Mouse (Mus musculus) retina, embryonic 14.5 days (tissue): ENCODE measurements at regions not wholly inside any gene's neighbourhood (a gene's known extent, or its start where the extent isn't known, plus 50 kb on each side); places are given as distances from the start of the nearest gene placed in this dataset.

Source experiments
- DNase-seq: peaks from one replicate; pipeline ENCODE4 v3.0.0-alpha.2; 2015; ENCODE audit warnings: low spot score

DNA sequence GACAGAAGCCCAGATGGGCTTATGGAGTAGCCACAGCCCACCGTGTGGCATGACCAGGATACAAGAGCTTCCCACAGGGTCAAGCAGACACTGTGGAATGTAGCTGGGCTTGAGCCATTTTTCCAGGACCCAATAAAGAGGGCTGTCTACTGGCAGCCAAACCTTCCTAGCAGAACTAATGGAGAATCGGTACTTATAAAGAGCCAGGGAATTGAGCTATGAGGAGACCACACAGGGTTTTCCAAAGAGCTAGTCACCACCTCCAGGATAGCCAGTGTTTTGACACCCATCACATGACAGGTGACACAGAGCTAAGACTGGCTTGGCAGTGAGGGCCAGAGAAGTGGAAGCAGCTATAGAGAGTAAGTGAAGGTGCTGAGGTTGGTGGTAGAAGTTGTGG is 149.9 kb downstream of the Map2k4 start:
- DNase-seq: no peak

- no peak for DNase-seq
Observed at GRCm38 (mm10) chr11:65637206-65637605, 150.9 kb downstream of the Map2k4 start.

DNA sequence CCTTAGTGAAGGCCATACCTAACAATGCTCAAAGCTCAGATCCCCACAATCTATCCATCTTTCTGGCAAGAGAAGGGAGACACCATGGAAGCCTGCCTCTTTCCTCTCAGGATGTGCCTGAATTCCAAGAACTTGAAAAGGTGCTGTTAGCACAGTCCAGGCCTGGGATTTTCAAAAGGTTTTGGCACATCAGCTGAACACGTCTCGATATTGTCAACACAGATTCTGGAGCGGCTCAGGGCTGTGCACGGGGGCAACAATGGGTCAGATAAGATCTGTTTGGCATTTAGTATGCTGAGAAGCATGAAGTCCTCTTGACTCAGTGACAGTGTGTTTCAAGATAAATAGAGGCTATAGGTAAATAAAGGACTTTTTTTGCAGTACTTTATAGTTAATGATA is 152.8 kb downstream of the Map2k4 start:
- no peak for DNase-seq

DNA sequence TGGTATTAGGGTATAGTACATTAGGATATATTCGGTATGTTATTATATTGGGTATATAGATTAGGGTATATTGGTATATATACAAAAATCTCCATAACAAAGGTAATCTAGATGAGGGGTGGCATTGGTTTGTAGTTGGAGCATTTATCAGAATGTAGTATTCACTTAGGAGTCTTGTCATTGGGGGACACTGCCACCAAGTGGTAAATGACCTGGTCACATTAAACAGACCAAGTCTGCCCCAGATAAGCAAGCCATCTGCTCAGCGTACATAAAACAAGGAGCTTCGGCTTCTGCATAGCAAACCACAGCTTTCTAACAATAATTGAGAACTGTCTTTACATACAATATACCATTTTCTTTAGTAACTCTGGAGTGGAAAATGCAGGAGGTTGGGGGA is 156.9 kb downstream of the Map2k4 start:
- peak; percentile 69 for DNase-seq

DNA sequence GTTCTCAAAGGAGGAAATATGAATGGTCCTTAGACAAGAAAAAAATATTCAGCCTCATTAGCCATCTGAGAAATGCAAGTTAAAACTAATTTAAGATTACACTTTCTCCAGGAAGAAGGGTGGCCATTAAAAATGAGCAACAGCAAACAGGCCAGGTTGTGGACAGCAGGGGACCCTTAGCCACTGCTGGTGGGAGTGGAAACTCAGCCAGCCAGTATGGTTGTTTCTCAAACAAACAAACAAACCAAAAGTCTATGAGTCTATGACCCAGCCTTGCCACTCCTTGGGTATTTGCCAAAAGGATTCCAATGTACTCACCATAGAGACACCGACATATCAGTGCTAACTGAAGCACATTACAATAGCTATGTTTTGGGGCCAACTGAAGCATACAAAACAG is 157.7 kb downstream of the Map2k4 start:
- no peak for DNase-seq

DNA sequence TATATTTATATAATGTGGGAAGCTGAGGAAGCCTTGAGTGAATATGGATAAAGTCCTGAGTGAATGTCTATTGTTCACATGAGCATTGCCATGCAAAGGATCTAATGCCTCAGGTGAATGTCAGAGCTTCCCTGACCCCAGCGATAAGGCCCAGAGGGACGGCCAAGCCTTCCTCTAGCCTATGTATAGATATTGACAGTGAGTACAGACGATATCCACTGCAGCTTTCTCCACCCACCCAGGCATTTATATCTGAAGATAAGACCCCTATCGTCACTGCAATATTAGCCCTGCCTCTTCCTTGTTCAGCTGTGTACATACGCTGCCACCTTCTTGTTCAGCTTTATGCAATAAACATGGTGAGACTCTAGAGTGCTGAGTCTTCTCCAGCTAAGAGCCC is 158.8 kb downstream of the Map2k4 start:
- no peak for DNase-seq

- no peak for DNase-seq
Observed at GRCm38 (mm10) chr11:65618976-65619375, 169.1 kb downstream of the Map2k4 start.

GRCm38 (mm10) chr11:65610536-65610935 is 177.6 kb downstream of the Map2k4 start:
- no peak for DNase-seq

DNA sequence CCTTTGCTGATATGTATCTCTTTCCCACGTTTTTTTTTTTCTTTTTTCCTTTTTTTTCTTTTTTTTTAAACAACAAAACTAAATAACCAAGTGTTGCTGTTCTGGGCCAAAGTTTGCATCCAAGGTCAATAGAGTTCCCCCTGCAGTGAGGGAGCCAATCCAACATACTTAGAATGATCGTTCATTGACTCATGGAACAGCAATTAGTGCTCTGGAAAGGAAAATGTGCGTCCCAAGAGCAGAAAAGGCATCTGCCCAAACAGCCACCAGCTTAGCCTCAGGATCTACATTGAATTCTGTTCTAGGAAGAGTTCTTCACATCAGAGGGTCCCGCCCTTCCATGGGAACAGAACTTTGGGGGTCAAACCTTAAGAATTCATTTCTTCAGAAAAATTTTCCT is 179.0 kb downstream of the Map2k4 start:
- DNase-seq: no peak

GRCm38 (mm10) chr11:65597298-65598076 is 190.6 kb downstream of the Map2k4 start:
- no peak for DNase-seq

DNA sequence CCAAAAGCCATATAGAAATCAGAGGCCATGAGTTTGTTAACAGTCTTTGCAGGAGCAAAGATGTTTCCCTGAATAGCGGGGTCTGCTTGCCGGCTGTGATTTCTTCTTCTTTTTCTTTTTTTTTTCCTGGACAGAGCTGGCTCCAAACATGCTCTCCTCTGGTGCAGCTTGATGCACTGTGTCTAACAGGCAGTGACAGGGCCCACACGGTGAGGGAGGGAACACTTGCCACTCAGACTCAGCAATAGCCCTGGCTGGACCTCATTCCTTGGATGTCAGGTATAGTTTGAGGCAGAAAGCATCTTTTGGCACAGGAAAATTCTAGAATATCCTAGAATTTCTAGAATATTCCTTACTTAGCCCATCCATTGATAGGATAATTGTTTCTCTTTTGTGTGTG is 199.6 kb downstream of the Map2k4 start:
- DNase-seq: no peak

DNA sequence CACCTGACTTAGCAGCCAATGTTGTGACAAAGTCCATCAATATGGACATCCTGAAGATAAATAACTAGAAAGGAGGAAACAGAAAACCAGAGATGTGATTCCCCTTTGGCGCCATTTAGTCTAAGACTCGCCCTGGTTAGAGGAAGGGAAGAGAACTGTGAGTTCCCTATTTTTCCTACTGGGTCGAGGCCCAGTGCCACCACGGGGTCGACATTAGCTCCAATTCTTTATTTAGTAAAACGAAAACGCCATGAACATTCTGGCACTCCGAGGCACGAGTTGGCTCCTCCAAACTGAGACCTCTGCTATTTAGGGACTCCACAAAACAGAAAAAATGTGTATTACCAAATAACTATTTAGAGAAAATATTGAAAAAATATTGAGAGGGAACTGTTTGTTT is 220.3 kb downstream of the Map2k4 start:
- no peak for DNase-seq

GRCm38 (mm10) chr11:65558236-65558635 is 229.9 kb downstream of the Map2k4 start:
- DNase-seq: no peak

DNA sequence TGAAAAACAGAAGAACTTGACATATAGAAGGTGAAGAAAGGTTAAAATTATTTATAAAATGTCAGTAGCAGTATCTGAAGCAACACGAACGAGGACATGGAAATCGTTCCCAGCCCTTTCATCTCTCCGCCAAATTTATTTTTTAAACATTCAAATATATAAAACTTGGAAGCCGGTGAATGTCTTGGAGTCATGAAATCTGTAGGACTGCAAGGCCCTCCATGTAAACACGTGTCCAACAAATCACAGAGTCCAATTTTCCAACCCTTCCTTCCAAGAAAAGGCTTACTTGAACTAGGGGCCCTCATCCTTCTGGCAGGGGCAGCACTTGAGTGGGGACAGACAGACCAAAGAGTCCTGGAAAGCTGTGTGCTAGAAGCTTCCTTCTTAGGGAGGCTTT is 237.0 kb downstream of the Map2k4 start:
- DNase-seq: no peak

- no peak for DNase-seq
Observed at GRCm38 (mm10) chr11:65544281-65544680, 243.8 kb downstream of the Map2k4 start.

DNA sequence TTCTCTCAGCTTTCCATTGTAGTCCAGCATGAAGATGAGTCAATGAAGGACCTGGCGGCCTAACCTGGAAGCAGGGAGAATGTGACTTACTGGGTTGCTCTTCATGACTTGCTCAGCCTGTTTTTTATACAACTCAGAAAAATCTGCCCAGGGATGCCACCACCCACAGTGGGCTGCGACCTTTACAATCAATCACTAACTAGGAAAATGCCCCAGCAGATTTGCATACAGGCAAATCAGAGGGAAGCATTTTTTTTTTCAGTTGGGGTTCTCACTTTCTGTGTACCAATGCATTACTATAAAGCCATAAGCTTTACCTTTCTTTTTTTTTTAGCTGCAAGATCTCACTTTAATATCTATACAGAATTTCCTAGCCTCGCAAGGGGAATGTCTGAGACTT is 244.5 kb downstream of the Map2k4 start:
- no peak for DNase-seq

GRCm38 (mm10) chr11:65537046-65537630 is 251.0 kb downstream of the Map2k4 start:
- no peak for DNase-seq

- no peak for DNase-seq
Observed at GRCm38 (mm10) chr11:65535726-65536442, 252.2 kb downstream of the Map2k4 start.

GRCm38 (mm10) chr11:65530744-65531143 is 257.4 kb downstream of the Map2k4 start:
- no peak for DNase-seq

- DNase-seq: no peak
Observed at GRCm38 (mm10) chr11:65505106-65505865, 235.5 kb upstream of the Myocd start.

DNA sequence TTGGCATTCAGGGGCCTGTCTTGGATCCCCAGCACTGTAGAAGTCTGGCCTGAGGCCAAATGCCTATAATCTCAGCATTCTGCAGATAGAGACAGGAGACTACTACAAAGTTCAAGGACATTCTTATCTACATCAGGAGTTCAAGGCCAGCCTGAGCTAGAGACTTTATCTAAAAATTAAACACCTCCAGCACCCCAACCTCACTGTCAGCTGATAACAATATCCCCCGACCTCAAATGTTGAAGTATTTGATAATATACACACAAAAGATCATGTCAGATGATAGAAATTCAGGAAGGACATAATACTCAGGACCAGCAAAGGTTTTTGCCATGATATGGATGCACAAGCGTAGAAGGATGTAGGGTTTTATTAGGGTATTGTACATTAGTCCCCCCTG is 228.2 kb upstream of the Myocd start:
- no peak for DNase-seq

GRCm38 (mm10) chr11:65497415-65497814 is 227.6 kb upstream of the Myocd start:
- no peak for DNase-seq

DNA sequence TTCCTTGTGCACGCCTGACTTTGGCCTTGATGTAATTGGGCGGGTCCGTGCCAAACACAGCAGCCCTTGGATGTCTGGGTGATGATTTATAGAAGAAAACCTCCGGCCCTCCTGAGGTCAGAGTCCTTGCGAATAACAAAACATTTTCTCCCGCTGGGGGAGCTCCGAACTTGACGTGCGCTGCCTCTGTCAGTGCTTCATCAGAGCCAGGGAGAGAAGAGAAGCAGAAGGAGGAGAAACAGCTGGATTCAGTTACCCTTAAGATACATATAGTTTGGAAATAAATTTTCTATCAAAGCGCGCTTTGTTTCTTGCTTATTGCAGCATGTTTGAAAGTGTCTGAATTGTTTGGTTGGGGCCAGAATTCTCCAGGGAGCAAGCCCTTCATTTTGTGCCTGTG is 225.2 kb upstream of the Myocd start:
- DNase-seq: no peak
